In the genomic region with DNA sequence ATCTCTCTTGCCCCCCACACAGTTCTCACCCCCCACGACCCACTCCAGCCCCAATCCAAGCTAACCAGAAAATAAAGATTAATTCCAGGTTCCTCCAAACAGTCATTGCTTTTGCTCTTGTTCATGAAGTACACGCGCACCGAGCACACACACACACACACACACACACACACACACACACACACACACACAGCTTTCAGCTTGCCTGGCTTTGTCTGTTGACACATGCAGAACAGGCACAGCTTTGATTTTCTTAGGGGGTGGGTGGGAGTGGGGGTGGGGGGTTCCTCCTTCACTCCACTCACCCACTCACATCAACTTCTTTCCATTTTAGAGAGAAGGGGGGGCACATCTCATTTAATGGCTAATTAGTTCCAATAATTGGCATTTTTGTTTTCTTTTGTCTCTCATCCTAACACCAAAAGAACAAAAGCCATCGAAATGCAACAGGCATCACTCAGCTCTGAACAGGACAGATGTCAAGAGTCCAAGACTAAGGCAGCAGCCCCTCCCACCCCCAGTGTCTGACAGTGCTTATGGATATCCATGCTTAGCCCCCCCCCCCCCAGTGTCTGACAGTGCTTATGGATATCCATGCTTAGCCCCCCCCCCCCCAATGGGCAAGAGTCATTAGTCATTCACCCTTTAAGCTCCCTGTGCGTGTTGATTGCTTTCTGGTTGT, we compare ENCODE assay signal across 29 mouse cellular contexts. TPM values are rescaled to one million over a fixed set of nuclear protein-coding genes. Genes with fewer than 3 reads are reported as not detected.
DNase-seq lines count a peak whose midpoint lies in the region; ATAC-seq and TF ChIP-seq lines count a peak whose summit lies in the region.
"Had no signal": no experiment of that assay in that cellular context is flagged by ENCODE, and none has a peak within 500 bp of the region (broad histone marks: within the 10 kb centered on the region; RNA-seq: fewer than 3 reads in every experiment).

No protein-coding gene starts in this region.

- H3K4me3 ChIP-seq in neural tube, embryonic 11.5 days (ENCODE audit: low read depth, low read length) = no peak overlapping the region
- no peak overlapping the region for H3K4me3 ChIP-seq in midbrain, embryonic 12.5 days
- H3K4me3 ChIP-seq in cerebellum, adult 2 months (replicated peaks; ENCODE audit: insufficient read depth, low read depth, low read length) = no peak overlapping the region
- H3K4me3 ChIP-seq: kidney, embryonic 15.5 days; limb, embryonic 13.5 days; myocyte had no signal

- H3K4me2 ChIP-seq in neural tube, embryonic 11.5 days (ENCODE audit: low read depth) = no peak overlapping the region
- no peak overlapping the region for H3K4me2 ChIP-seq in midbrain, embryonic 12.5 days (replicated peaks)
- H3K4me2 ChIP-seq: kidney, embryonic 15.5 days; limb, embryonic 13.5 days had no signal

- DNase-seq in embryo, embryonic 10.5 days (ENCODE audit: low spot score) = peak; percentile 51
- no peak for DNase-seq in embryo, embryonic 10 days (ENCODE audit: low spot score)
- peak; percentile 26 for DNase-seq in neural tube, embryonic 11.5 days (ENCODE audit: low spot score)
- no peak for DNase-seq in neural tube, embryonic 10.5 days (ENCODE audit: extremely low spot score, low spot score)
- peak; percentile 38 for DNase-seq in retina, postnatal 1 day
- no peak for DNase-seq in cerebellum, adult 2 months
- DNase-seq: adrenal gland, postnatal 25 days; cerebellum, adult 11-12 months; cerebellum, postnatal 36 days; right cerebral cortex, postnatal 4 days had no signal

- ATAC-seq in neural tube, embryonic 11.5 days (ENCODE audit: insufficient read depth, low FRiP score, low TSS enrichment) = peak; percentile 11; the same call in 1 of the 2 replicates
- ATAC-seq in midbrain, embryonic 12.5 days (ENCODE audit: low FRiP score, low read depth) = peak; percentile 28; the same call in 1 of the 2 replicates
- ATAC-seq in megakaryocyte progenitor cell, adult 5-6 weeks (replicated peaks; ENCODE audit: poor library complexity) = no peak
- ATAC-seq: intestine, embryonic 16.5 days had no signal

- no peak overlapping the region for H3K27ac ChIP-seq in neural tube, embryonic 11.5 days (ENCODE audit: low read depth, low read length)
- H3K27ac ChIP-seq in midbrain, embryonic 12.5 days (replicated peaks) = no peak overlapping the region
- no peak overlapping the region for H3K27ac ChIP-seq in cerebellum, adult 2 months (ENCODE audit: insufficient read depth, low read length)
- H3K27ac ChIP-seq: kidney, embryonic 15.5 days; limb, embryonic 13.5 days; liver, embryonic 14.5 days had no signal

- peaks cover 91% of the 10 kb centered on the region for H3K27me3 ChIP-seq in neural tube, embryonic 11.5 days (ENCODE audit: control insufficient read depth, insufficient read depth, low read length)
- peaks cover 93% of the 10 kb centered on the region for H3K27me3 ChIP-seq in midbrain, embryonic 12.5 days
- H3K27me3 ChIP-seq in cerebellum, adult 2 months (ENCODE audit: control insufficient read depth, insufficient read depth, low read length) = peaks cover 14% of the 10 kb centered on the region; the same call in 1 of the 2 replicates

- H3K9ac ChIP-seq in neural tube, embryonic 11.5 days (ENCODE audit: low read length) = no peak overlapping the region
- no peak overlapping the region for H3K9ac ChIP-seq in midbrain, embryonic 12.5 days (replicated peaks)
- H3K9ac ChIP-seq: kidney, embryonic 15.5 days; limb, embryonic 13.5 days; liver, embryonic 14.5 days had no signal

- no peak for TF ChIP-seq POLR2A in cerebellum, adult 2 months (IDR thresholded peaks at IDR 0.05; ENCODE audit: borderline replicate concordance, insufficient read depth, low read length)

- H3K36me3 ChIP-seq in neural tube, embryonic 11.5 days (ENCODE audit: control insufficient read depth, insufficient read depth, low read length) = no peaks in the 10 kb centered on the region
- no peaks in the 10 kb centered on the region for H3K36me3 ChIP-seq in midbrain, embryonic 12.5 days
- H3K36me3 ChIP-seq: kidney, embryonic 15.5 days; limb, embryonic 13.5 days had no signal

- H3K4me1 ChIP-seq in neural tube, embryonic 11.5 days (ENCODE audit: control insufficient read depth, insufficient read depth, low read length) = no peaks in the 10 kb centered on the region
- H3K4me1 ChIP-seq in midbrain, embryonic 12.5 days = peaks cover 16% of the 10 kb centered on the region
- no peaks in the 10 kb centered on the region; the same call in 1 of the 2 replicates for H3K4me1 ChIP-seq in cerebellum, adult 2 months (ENCODE audit: control insufficient read depth, insufficient read depth, low read length)

- WGBS in neural tube, embryonic 11.5 days = 0% methylated on average over 6 of the region's 6 CpGs
- under 1% methylated on average over 6 of the region's 6 CpGs for WGBS in midbrain, embryonic 12.5 days
- WGBS in cerebellum, adult 2 months = 5% methylated on average over 6 of the region's 6 CpGs

- H3K9me3 ChIP-seq in neural tube, embryonic 11.5 days (ENCODE audit: control insufficient read depth, low read length) = no peaks in the 10 kb centered on the region
- no peaks in the 10 kb centered on the region for H3K9me3 ChIP-seq in midbrain, embryonic 12.5 days
- H3K9me3 ChIP-seq: kidney, embryonic 15.5 days; limb, embryonic 13.5 days had no signal

- TF ChIP-seq CTCF in cerebellum, adult 2 months (IDR thresholded peaks at IDR 0.05; ENCODE audit: borderline replicate concordance, insufficient read depth, low read depth, low read length) = no peak

RNA-seq across cellular contexts. Expression of gene Gata3, which starts 3.6 kb away (rescaled TPM):
- 8.6 and 9.1 TPM in 2 replicates for polyA plus RNA-seq in neural tube, embryonic 11.5 days (2014; fragmentation: Nextera tagmentation; extraction: Ambion mirVana)
- polyA plus RNA-seq in midbrain, embryonic 12.5 days (2016; fragmentation: Nextera tagmentation; extraction: Ambion mirVana) = 77.4 and 84.2 TPM in 2 replicates
- total RNA-seq in megakaryocyte progenitor cell, adult 5-6 weeks (2015) = 0.47 TPM in 1 of 2 replicates, not detected in the other
- 0.25 and 0.71 TPM in 2 replicates for total RNA-seq in megakaryocyte progenitor cell, adult 5-6 weeks (2017)
- 1.2 and 1.3 TPM in 2 replicates for polyA plus RNA-seq in cerebellum, adult 2 months (2012; rRNA removed)
- total RNA-seq: layer of hippocampus, postnatal 25 days had no signal

RNA-seq across cellular contexts. Expression of gene 9230102O04Rik, which starts 4.1 kb away (rescaled TPM):
- not detected in 2 replicates for polyA plus RNA-seq in neural tube, embryonic 11.5 days (2014; fragmentation: Nextera tagmentation; extraction: Ambion mirVana)
- polyA plus RNA-seq in midbrain, embryonic 12.5 days (2016; fragmentation: Nextera tagmentation; extraction: Ambion mirVana) = 3.0 and 3.5 TPM in 2 replicates
- not detected in 2 replicates for total RNA-seq in megakaryocyte progenitor cell, adult 5-6 weeks (2015)
- not detected in 2 replicates for total RNA-seq in megakaryocyte progenitor cell, adult 5-6 weeks (2017)
- polyA plus RNA-seq in cerebellum, adult 2 months (2012; rRNA removed) = not detected in 2 replicates
- total RNA-seq: adrenal gland, postnatal 25 days; gastrocnemius, postnatal 4 days; hematopoietic stem cell, adult 5-6 weeks; layer of hippocampus, postnatal 25 days; left cerebral cortex, postnatal 10 days; megakaryocyte, adult 5-6 weeks had no signal
- polyA plus RNA-seq: embryonic facial prominence, embryonic 14.5 days; heart, embryonic 16.5 days; intestine, embryonic 16.5 days; large intestine, adult 2 months; limb, embryonic 13.5 days; liver, embryonic 14.5 days; lung, embryonic 16.5 days; myocyte; stomach, embryonic 16.5 days; thymus, postnatal 0 days had no signal

RNA-seq across cellular contexts. Expression of gene 4930412O13Rik, which starts 12.4 kb away (rescaled TPM):
- 0.41 TPM in 1 of 2 replicates, not detected in the other for polyA plus RNA-seq in neural tube, embryonic 11.5 days (2014; fragmentation: Nextera tagmentation; extraction: Ambion mirVana)
- polyA plus RNA-seq in midbrain, embryonic 12.5 days (2016; fragmentation: Nextera tagmentation; extraction: Ambion mirVana) = 3.0 and 5.3 TPM in 2 replicates
- total RNA-seq in megakaryocyte progenitor cell, adult 5-6 weeks (2015) = not detected in 2 replicates
- not detected in 2 replicates for total RNA-seq in megakaryocyte progenitor cell, adult 5-6 weeks (2017)
- 0.30 TPM in 1 of 2 replicates, not detected in the other for polyA plus RNA-seq in cerebellum, adult 2 months (2012; rRNA removed)
- total RNA-seq: gastrocnemius, postnatal 4 days; hematopoietic stem cell, adult 5-6 weeks; layer of hippocampus, postnatal 25 days; left cerebral cortex, postnatal 10 days; megakaryocyte, adult 5-6 weeks; MEL had no signal
- polyA plus RNA-seq: heart, embryonic 16.5 days; intestine, embryonic 16.5 days; large intestine, adult 2 months; liver, embryonic 14.5 days; lung, embryonic 16.5 days; myocyte; stomach, embryonic 16.5 days; thymus, postnatal 0 days had no signal

Comparison
In these comparisons a context has a peak if more than half of its experiments do, and no peak if none do; other contexts are left out.
1. DNase-seq: peak in embryo, embryonic 10.5 days (single experiment), neural tube, embryonic 11.5 days (single experiment) and retina, postnatal 1 day (single experiment); none in embryo, embryonic 10 days (single experiment), neural tube, embryonic 10.5 days (single experiment) and cerebellum, adult 2 months (0 of 2).